Mouse (Mus musculus) cerebellum, postnatal 25 days (tissue): Measurements from ENCODE around the gene Rabgef1.

Source experiments
- DNase-seq, 2 experiments: peaks; one replicate each; pipeline ENCODE4 v3.0.0; 2021; ENCODE audit warnings: mixed read lengths in 2 of 2

Rabgef1 gene

DNA sequence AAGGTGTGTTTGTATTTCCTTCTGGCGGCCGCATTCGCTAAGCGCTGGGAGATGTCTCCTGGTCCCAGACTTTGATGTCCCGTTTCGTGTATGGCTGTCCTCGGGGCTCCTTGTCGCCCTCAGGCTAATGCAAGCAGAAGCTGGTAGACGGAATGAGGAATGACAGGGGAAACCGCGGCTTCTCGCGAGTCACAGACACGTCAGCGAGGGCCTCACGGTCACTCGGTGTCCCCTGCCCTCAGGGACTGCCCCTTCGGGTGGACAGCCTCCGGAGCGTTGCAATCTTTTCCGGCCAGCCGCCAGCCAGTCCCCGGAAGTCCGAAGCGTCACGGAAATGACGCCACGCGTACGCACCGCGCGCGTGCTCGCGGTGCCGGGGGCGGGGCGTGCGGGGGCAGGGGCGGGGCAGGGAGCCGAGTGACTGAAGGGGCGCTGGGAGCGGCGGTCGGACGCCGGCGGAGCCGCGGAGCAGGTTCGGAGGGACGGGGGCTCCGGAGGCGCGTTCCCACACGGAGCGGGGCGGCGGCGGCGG is at the start of gene Rabgef1:
Gene Rabgef1, plus strand, starts transcription at position 376 of the 532 bp plus-strand sequence.
- DNase-seq, result peak; percentile 96 to 98

DNA sequence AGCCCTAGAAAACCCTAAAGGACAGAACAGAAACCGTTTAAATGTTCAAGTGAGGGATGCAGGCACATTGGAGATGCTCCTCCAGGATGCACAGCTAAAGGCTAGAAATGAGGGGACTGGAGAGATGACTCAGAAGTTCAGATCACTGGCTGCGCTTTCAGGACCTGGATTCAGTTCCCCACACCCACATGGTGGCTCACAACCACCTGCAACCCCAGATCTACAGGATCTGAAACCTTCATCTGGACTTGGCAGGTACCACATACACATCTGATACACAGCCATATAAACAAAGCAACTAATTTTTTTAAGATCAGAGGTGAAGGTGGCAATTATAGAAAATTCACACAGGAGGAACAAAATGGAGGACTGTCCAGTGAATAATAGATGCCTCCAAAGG is 49.2 kb upstream of the Rabgef1 start:
- DNase-seq, result no peak

DNA sequence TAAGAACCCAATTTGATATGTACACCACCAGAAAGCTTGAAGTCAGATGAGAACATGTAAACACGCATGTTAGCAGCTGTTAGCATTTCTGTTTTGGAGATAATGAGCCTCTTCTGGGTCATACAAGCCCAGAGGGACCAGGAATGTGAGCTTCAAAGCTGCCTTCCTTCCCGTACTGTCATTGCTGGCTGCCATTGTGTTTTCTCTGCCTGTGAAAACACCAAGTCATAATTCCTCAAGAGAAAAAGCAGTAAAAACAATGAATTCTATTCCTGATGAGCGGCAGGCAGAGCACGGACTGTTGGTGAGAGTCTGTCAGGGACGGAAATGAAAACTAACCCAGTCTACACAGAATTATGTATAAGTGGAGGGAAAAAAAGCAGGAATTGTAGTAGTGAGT is 47.3 kb upstream of the Rabgef1 start:
- no peak for DNase-seq

DNA sequence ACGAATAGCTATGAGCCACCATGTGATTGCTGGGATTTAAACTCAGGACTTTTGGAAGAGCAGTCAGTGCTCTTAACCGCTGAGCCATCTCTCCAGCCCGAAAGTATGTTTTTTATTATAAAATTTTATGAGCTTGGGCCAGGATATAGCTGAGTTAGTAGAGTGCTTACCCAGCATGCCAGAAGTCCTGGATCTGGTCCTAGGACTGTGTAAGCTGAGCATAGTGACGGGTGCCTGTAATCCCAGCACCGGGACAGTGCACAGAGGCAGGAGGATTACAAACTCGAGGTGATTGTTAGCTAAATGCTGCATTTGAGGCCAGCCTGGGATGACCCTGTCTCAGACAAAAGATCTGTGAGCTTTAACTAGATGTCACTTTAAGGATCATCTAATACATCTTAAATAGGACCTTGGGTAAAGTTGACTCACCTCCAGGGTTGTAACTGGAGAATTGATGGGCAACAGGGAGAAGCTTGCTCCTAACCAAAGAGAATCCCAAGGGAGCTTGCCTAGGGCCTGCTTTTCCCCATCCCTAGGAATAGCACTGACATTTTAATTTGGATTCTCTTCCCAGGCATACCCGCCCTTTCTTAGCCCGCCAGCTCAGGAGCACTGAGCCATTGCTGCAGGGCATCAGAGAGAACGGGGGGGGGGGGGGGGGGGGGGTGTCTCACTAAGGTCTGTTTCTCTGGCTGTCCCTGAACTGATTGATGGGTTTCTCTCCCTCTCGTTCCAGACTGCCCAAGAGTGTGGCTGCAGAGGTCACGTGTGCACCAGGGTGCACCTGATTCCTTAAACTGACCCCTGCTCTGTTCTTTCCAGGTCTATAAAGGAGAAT is 42.7 kb upstream of the Rabgef1 start:
- no peak for DNase-seq

DNA sequence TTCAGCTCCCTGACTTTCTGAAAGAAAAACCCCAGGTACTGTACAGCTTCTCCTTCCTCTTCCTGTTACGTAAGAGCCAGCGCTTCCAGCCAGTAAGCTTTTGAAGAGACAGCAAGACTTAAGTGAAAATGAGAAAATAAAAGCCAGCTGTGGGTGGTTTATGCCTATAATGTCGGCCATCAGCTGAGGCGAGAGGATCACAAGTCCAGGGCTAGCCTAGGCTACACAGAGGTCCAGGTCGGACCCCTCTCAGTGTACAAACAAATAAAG is 42.1 kb upstream of the Rabgef1 start:
- DNase-seq, result no peak

DNA sequence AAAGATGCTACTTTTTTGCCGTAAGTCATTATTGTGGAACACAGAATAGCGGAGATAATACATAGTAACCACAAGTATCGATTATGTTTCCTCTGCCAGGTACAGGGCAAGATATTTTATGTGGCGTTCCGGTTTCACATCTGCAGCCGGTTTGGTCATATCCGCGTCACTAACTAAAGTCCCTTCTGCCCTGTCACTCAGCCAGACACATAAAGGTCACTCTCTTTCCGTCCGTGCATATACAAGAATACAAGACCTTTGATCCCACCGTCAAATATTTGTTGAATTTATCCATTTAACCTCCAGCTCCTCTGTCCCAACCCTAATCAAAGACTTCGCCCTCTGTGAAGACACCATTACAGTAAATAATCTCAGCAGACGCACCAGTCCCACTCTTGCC is 35.0 kb upstream of the Rabgef1 start:
- DNase-seq, result no peak

DNA sequence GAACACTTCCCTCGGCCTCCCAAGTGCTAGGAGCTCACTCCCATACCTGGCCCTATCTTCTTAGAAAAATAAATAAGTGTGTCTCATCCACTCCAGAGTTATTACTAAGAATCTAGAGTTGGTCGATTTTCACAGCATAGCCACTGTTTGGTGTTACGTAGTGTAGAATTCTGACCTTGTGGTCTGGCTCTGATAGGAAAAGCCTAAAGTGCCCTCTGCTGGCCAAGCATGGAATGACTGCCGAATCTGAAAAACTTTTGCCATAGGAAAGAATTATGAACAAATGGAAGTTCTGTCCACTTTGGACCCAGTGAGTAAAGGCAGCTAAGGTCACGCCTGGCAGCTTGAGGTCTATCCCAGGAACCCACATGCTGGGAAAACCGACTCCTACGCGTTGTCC is 32.2 kb upstream of the Rabgef1 start:
- DNase-seq, result peak; percentile 86 to 89

DNA sequence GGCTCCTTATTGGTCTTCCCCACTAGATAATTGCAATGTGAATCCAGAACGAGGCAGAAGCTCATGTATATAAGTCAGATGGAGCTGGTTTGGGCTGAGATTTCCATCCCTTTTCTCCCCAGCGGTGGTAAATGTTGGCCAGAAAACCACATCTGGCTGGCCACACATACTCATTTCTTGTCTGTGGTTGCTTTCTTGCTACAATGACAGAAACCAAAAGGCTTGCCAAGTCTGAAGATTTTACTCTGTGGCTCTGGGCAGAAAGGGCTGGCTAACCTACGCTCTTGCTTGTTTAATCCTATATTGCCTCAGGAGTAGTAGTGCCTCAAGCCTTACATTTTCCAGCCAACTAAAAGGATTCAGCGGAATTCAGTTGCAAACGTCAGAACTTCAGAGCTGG is 30.5 kb upstream of the Rabgef1 start:
- DNase-seq, result no peak

DNA sequence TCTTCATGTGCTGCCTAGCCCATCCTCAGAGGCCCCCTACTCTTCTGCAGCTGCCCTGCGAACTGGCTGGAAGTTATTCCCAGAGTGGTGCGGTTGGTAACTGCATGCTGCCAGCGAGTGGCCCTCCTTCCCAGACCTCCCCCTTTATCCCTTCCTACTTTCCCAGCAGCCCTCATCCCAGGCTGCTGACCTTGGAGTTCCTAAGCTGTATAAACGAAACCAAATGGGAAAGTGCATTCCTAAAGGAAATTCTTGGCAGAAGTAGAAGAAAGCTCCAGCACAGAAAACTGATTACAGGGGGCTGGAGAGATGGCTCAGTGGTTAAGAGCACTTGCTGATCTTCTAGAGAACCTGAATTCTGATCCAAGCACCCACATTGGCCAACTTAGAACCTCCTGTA is 29.6 kb upstream of the Rabgef1 start:
- no peak for DNase-seq

DNA sequence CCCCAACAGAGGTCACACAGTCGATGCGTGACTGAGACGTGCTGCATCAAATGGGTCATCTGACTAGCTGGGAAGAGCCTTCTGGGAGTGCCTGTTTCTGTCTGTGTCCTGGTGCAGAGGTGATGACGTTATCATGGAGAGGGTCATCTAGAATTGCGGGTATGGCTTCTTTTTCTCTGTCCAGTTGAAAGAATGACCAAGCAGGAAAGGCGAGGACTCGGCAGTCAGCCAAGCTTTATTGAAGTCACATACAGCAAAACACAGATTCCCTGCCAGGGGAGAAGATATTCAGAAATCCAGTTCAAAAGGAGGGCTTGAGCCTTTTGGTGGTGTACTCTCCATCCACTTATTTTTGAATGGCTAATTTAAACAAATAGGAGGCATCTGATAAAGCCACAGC is 28.5 kb upstream of the Rabgef1 start:
- DNase-seq, result no peak

DNA sequence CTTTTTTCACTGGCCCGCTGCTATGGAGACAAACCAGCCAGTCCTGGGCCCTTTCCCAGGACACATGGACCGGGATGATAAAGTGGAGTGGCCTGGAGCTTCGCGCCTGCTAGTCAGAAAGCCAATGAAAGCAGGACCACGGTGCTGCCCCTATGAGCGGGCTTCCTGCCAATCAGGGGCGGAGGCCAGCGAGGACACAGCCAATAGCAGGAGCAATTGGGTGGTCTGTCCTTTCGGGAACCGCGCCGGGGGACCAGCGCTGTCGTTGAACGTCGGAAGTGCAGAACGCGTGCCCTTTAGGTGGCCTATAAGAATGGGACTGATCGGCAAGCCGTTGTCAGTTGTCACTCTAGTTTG is 27.6 kb upstream of the Rabgef1 start:
- peak in 1 of 2 experiments; percentile 85 for DNase-seq

DNA sequence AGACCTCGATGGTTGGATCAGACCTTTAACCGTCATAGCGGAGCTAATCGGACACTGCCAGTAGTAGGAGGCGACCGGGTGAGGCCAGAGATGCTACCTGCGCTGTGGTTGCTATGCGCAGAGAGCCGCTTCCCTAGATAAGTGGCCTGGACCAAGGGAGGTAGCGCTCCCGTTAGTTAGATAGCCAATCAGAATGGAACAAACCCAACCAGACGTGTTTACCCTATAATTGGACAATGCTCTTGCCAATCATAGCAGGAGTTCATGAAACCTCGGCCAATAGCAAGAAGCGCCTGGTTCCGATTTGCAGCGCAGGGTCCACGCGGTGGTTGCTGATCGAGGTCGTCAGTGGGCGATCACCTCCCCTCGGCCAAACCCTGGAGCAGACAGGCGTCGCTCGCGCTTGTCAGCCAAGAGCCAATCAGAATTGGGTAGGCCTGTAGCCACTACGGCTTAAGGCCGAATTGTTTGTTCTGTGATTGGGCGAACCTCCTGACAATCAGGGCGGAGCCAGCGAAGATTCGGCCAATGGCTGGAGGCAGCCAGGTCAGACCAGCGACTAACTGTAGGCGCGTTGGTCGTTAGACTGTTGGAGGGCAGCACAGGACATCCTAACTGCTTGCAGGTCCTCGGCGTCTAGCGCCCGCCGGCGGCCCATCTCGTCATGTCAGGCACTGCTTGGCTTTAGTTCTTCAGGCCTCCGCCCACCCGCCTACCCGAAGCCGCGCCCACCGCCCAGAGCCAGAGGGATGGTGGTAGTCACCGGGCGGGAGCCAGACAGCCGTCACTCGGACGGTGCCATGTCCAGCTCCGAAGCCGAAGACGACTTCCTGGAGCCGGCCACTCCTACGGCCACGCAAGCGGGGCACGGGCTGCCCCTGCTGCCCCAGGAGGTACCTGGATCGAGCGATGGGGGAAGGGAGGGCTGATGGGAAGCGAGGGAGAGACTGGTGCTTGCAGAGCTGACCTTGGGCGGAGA is 27.0 kb upstream of the Rabgef1 start, which contains the start of gene Kctd7:
Gene Kctd7, plus strand, starts transcription at position 528 of the 979 bp plus-strand sequence.
- DNase-seq, result peak; percentile 96 to 97

DNA sequence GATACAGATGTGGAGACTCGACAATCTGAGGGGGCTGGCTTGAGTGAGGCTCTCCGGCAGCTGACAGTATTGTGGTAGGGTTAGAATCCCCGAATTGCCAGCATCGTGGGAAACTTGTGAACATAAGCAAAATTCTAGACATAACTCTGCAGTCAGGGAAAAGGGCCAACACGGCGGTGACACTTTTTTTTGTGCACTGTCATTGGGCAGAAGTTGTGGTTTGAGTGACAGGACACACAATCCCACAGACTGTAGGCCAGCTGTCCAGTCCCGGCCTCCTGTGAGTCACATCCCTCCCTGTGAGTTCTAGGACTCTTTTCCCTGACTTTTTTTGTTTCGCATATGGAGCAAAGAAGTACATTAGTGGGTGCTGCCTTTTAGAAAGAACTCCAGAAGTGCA is 25.6 kb upstream of the Rabgef1 start:
- no peak for DNase-seq

DNA sequence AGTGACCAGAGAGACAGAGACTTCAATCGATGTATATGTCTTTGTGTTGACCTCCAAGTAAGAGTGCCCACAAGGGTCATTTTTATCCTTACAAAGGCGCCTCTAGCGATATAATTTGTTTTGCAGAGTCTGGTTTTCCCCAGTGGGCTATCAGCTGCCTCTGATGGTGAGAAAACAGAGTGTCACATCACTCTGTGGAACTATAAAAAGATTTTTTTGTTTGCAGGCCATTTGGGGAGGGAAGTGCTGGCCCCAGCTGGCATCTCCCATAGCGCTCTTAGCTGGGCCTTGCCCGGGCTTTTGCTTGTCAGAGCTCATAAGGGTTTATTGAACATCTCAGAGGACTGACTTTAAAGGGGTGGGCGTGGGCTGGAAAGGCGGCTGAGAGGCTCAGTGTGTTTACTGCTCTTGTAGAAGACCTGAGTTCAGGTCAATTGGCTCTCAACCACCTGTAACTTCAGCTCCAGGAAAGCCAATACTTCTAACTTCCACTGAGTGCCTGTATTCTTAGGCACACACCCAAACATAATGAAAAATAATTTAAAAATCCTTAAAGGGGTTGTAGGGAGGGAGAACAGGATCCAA is 21.8 kb upstream of the Rabgef1 start:
- DNase-seq, result no peak

DNA sequence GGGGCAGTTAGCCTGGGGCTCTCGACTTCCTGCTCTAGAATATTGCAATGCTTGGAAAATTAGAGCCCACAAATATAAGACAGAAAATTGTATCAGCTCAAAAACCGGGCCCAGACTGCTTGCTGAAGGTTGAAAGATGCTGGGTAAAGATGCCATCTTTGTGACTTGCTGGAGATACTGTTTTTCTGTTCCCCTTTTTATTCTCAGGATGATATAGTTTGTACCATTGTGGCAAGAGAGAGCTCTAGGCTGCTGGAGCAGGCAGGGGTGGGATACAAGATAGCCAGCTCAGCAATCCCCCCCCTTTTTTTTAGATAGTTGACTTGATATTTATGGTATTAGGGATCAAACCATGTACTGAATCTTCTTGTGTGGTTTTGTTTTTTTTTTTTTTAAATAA is 17.3 kb upstream of the Rabgef1 start:
- no peak for DNase-seq

DNA sequence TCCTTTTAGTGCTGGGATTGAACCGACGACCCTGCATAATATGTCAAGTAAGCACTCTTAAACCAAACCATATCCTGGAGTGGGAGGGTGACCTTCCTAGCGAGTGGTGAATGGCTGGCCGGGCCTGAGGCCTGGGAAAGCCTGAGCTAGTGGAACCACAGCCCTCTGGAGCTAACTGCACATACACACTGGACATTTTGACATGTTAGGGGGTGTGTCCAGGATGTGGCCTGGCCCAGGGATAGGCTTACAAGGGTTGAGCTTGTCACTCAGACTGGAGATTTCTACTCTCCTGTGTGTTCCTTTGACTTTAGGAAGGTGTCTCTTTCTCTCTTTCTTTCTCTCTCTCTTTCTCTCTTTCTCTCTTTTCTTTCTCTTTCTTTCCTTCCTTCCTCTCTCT is 13.1 kb upstream of the Rabgef1 start:
- DNase-seq, result no peak

DNA sequence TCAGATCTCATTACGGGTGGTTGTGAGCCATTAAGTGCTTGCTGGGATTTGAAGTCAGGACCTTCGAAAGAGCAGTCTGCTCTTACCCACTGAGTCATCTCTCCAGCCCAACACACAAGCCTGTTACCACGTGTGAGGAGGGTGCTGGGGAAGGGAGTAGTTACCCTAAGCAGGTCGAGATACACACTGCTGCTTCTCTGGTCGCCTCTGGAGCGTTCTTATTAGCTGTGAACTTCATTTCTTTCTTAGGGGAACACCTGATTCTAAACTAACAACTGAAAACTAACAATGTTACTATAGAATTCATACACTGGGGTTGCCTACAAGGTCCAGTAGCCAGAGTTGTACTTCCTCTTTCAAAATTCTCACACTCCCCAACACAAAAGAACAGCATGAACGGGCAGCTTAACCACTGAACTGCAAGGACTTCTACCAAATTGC is 11.8 kb upstream of the Rabgef1 start:
- DNase-seq, result no peak

DNA sequence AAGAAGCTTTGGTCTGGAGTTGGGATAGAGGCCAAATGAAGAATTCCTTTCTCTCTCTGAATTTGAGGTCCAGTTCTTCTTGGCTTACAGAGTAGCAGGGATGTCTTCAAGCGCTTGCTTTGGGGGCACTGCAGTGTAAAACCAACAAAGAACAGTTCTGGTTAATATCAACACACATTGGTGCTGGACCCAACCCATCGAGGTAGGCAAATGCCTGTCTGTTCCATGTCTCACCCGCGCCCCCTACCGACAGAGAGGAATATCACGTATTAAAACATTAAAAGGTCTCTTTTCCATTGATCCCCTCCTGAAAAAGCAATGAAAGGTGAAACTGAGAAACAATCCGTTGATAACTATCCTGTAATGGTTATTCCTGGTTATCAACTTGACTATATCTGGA is 7.9 kb upstream of the Rabgef1 start:
- DNase-seq, result peak; percentile 76 to 89

DNA sequence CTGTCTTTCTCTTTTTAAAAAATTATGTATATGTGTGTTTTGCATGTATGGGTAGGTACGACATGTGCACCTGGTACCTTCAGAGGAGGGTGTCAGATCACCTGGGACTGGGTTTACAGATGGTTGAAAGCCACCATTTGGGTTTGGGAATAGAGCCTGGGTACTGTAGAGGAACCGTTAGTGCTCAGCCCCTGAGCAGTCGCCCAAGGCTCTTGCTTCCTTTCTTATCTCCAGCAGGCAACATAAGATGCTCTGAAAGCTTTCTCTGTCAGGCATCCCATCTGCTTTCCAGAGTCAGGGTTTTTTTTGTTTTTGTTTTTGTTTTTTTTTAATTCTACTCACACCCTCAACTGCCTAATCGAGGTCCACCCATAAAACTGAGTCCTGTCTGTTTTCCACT is 6.4 kb upstream of the Rabgef1 start:
- DNase-seq, result no peak

DNA sequence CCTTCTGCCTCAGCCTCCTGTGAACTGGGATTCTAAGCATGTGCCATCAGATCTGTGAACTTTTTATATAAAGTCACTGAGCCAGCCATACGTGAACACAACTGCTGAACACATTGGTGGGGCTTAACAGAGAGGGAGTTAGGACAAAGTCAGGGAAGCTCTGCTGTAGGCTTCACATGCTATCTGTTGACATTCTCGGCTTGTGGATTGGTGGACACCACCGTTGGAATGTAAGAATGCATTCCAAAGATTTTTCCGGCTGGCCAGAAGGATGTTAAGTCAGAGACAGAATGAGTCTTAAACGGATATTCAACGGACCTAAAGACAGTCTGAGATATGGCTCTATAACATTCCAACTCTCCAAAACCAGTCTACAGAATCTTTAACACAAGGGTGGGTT is 2.5 kb upstream of the Rabgef1 start:
- no peak for DNase-seq

DNA sequence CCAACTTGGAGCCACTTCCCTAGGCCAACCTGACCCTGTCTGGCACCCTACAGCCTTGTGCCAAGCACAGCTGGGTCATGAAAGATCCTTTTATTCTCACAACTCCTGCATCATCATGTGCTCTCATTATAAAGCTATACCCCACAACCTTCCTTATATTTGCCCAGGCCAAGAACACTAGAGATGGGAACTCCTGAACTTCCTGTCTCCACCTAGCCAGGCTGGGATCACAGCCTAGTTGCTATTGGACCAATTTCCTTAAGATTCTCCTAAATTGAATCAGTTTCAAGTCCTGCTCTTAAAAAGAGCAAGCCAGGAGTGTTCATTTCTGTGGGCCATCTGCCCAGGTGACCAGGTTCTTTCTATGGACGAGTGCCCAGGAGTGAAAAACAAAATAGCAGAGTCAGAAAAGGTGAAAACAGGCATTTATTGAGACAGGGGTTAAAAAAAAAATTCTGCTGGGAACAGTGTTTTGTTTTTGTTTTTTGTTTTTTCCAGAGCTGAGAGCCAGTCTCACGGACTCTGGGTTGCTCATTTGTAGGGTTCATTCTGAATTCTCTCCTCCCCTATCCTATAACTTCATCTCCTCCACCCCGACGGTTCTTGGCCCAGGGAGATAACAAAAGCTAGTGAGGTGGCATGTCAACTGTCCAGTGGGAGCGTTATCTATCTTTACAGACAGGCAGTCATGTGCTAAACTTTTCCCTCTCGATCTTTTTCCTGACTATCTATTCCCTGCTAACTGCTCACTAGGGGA is 754 bp upstream of the Rabgef1 start:
- DNase-seq, result no peak

DNA sequence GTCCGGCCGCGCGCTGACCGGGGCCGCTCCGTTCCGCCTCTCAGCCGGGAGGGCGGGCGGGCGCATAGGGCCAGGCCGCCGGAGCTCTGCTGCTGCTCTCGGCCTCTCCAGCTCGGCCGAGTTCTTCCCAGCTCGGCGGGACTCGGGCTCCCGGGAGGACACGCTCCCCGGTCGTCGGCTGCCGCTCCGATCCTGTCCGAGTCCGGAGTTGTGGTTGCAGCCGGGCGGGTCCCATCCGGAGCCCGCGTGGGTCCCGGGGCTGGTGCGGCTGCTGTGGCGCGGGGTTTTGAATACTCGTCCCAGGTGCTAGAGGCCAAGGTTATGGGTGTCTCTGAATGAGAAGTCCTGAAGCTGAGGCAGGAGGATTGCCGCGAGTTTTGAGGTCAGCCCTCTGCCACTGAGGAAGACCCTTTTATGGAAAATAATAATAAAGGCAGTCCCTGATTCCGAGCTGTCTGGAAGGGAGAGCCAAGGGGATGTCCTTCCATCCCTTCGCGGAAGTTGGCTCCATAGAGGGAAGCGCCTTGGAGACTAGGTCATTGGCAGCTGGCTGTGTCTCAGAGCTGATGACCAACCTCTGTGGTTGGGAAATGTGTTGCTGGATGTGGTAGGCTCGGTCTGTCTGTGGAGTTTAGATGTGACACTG is 481 bp downstream of the Rabgef1 start:
- DNase-seq, result no peak
